9 mouse cellular contexts compared by ENCODE assay signal in genomic region chr3:52413187-52413746, GRCm38 (mm10).
A peak's percentile ranks its signal among the peaks of the same experiment; 100 is the strongest.
DNase-seq lines count a peak whose midpoint lies in the region; ATAC-seq and TF ChIP-seq lines count a peak whose summit lies in the region.
"Had no signal": no experiment of that assay in that cellular context is flagged by ENCODE, and none has a peak within 500 bp of the region (broad histone marks: within the 10 kb centered on the region; RNA-seq: fewer than 3 reads in every experiment).

No protein-coding gene starts in this region.

- H3K9me3 ChIP-seq in neural tube, embryonic 15.5 days (replicated peaks), result no peaks in the 10 kb centered on the region

- intact Hi-C loops in gastrocnemius, adult 2 months (cut with DNase I), result no loop called here
- intact Hi-C loops in gastrocnemius, postnatal 14 days (cut with DNase I; ENCODE audit: low total_unique reads), result no loop called here

- H3K9ac ChIP-seq in neural tube, embryonic 15.5 days (replicated peaks), result no peak overlapping the region

- no peak overlapping the region for H3K4me2 ChIP-seq in neural tube, embryonic 15.5 days

- DNase-seq in gastrocnemius, adult 2 months, result no peak
- DNase-seq in gastrocnemius, postnatal 14 days, result no peak
- peak; percentile 45 for DNase-seq in neural tube, embryonic 10.5 days (ENCODE audit: extremely low spot score, low spot score)
- peak; percentile 44 for DNase-seq in liver
- DNase-seq in thymus, postnatal 10 days (ENCODE audit: low spot score in 2 of 2), result no peak
- DNase-seq in cerebellum, adult 18-20 months, result no peak
- no peak for DNase-seq in cerebellum, postnatal 14 days
- DNase-seq: adrenal gland, postnatal 10 days had no signal

- TF ChIP-seq CTCF in gastrocnemius, adult 2 months (IDR thresholded peaks at IDR 0.05), result no peak

- no peak for ATAC-seq in neural tube, embryonic 15.5 days (ENCODE audit: low FRiP score)

- H3K27ac ChIP-seq in gastrocnemius, adult 2 months, result peak overlapping the region; percentile 28; the same call in 1 of the 2 replicates
- no peak overlapping the region for H3K27ac ChIP-seq in neural tube, embryonic 15.5 days (replicated peaks)

- no peak overlapping the region for H3K4me3 ChIP-seq in gastrocnemius, adult 2 months
- H3K4me3 ChIP-seq in neural tube, embryonic 15.5 days (replicated peaks), result no peak overlapping the region

- 12% methylated on average over 10 of the region's 10 CpGs for WGBS in neural tube, embryonic 15.5 days

- H3K27me3 ChIP-seq in neural tube, embryonic 15.5 days (replicated peaks), result no peaks in the 10 kb centered on the region

- H3K36me3 ChIP-seq in neural tube, embryonic 15.5 days, result no peaks in the 10 kb centered on the region

- H3K4me1 ChIP-seq in neural tube, embryonic 15.5 days, result peaks cover 20% of the 10 kb centered on the region

Comparison
In these comparisons a context has a peak if more than half of its experiments do, and no peak if none do; other contexts are left out.
1. DNase-seq: peak in neural tube, embryonic 10.5 days (single experiment) and liver (single experiment); none in gastrocnemius, adult 2 months (single experiment), gastrocnemius, postnatal 14 days (single experiment), thymus, postnatal 10 days (0 of 2), cerebellum, adult 18-20 months (0 of 2) and cerebellum, postnatal 14 days (0 of 2).